Mouse (Mus musculus) ES-CJ7 (cell line): ENCODE results near the gene Trrap.

ENCODE experiments used
- DNase-seq: peaks from one replicate; pipeline ENCODE4 v3.0.0; 2011; ENCODE audit warnings: low read depth, low spot score

Trrap gene

GRCm38 (mm10) chr5:144780654-144781053 is 13.1 kb downstream of the Trrap start:
- DNase-seq: no peak

DNA sequence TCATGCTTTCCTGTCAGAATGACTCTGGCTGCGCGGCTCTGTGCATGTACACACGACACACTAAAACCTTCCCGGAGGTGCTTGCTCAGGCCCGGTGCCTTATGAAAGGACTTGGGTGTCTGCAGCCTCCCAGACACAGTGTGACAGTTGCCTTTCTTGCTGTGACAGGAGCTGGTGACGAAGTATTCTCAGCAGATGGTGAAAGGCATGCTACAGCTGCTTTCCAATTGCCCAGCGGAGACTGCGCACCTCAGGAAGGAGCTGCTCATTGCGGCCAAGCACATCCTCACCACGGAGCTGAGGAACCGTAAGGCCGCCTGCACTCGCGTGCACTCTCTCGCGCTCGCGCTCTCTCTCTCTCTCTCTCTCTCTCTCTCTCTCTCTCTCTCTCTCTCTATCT is 18.9 kb downstream of the Trrap start:
- DNase-seq: no peak

- no peak for DNase-seq
Measured at GRCm38 (mm10) chr5:144793374-144793773, 25.8 kb downstream of the Trrap start.

DNA sequence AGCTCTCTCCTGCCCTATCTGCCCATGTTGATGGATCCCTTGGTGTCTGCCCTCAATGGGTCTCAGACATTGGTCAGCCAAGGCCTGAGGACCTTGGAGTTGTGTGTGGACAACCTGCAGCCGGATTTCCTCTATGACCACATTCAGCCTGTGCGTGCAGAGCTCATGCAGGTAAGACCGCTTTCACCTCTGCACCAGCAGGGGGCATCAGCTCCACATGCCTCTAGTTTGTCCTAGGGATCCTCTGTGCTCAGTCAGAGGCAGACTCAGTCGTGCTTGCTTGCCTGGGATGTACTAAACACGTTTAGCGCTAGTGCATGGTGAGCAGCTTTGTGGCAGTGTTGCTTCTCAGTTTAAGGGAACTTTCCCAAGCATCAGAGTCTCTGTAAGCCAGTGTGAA is 27.2 kb downstream of the Trrap start:
- DNase-seq: peak; percentile 84

- DNase-seq: no peak
Measured at GRCm38 (mm10) chr5:144797116-144797515, 29.6 kb downstream of the Trrap start.

DNA sequence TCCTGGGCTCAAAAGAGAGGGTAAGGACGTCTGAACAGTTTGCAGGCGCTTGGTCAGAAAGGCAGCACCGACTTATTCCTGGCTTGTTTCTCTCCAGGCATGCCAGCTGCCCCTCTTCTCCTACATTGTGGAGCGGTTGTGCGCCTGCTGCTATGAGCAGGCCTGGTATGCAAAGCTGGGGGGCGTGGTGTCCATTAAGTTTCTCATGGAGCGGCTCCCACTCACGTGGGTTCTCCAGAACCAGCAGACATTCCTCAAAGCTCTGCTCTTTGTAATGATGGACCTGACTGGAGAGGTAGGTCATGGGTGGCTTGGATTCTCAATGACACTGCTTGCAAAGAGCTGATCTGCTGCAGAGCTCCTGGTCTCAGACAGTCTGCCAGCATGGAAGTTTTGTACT is 35.5 kb downstream of the Trrap start:
- DNase-seq: no peak

- DNase-seq: no peak
Measured at GRCm38 (mm10) chr5:144804181-144804580, 36.6 kb downstream of the Trrap start.

DNA sequence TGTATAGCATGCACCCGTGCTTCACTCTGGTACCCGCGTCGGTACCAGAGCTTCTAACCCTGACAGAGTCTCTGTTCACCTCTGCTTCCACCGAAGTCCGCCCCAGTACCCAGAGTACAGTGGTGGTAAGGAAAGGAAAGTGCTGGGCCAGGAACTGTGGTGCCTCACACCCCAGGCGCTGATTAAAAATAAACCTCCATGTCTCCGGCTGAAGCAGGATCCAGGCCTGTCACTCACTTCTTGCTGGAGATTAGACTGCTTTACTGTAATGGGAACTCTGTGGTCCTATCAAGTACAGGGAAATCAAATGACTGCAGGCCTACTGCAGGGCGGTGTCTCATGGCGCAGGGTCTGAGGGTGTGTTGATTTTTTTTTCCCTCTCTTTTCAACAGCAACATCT is 39.4 kb downstream of the Trrap start:
- no peak for DNase-seq

GRCm38 (mm10) chr5:144828365-144829102 is 61.0 kb downstream of the Trrap start:
- no peak for DNase-seq

DNA sequence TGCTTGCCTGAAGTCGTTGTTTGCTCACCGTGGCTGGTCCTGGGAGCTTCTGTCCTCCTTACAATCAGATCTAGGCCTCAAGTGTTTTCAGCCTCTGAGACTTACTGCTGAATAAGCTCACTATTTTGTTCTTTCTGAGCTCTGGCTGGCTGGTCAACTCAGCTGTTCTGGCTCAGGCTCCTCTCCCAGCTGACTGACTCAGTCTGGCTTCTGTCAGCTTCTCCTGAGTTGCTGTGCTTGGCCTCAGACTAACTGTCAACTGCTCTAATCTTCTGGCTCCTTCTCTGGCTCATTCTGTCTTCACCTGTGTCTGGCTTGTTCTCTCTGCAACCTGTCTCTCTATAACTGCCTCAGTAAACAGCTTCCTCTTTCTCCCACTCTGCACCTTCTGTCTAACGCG is 62.1 kb downstream of the Trrap start:
- no peak for DNase-seq

DNA sequence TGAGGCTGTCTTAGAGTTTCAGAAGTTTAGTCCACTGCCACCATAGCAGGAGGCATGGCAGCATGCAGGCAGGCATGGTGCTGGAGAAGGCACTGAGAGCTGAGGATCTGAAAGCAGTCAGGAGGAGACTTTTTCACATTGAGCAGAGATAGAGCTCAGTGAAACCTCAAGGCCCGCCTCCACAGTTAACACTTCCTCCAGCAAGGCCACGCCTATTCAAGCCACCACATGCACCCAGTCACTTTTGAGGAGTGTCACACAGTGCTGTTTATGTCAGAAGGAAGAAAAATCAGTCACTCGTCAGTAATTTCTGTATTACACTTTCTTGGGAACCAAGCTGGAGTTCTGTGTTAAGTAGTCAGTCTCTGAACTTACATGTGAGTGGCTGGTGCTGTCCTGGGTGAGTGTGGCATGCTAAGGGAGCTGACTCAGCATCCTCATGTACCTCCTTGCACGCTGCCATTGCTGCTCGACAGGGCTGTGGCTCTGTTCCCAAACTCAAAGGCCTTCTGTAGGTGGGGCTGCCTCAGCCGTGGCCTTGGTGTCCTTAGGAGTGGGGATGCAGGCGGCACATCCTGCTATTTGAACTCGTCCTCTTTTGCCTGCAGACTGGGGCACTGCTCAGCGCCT is 64.4 kb downstream of the Trrap start:
- DNase-seq: no peak

DNA sequence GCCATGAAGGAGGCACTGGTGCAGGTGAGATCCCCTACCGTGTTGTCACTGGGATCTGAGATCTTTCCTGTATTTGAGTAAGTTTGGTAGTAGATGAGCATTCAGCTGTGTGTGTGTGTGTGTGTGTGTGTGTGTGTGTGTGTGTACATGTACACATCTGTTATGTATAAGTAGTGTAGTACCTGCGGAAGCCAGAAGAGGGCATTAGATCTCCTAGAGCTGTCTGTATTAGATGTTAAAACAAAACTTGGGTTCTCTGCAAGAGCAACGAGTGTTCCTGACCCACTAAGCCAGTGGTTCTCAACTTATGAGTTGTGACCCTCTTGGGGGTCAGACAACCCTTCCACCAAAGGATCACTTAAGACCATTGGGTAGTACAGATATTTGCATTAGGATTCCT is 68.6 kb downstream of the Trrap start:
- peak; percentile 65 for DNase-seq

DNA sequence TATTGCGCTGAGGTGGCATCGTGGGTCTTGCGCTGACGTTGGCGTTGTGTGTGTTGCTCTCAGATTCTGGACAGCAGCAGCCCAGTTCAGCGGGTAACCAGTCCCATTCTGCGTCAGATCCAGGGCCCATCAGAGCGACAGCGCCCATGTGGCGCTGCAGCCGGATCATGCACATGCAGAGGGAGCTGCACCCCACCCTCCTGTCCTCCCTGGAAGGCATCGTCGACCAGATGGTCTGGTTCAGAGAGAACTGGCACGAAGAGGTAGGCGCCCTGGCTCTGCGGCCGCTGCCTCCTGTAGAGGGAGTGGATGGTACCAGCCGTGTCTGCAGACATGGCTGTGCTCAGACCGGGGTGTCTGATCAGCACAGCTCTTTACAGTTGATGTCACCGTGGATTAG is 77.8 kb downstream of the Trrap start:
- DNase-seq: no peak

- no peak for DNase-seq
Measured at GRCm38 (mm10) chr5:144848735-144849134, 81.2 kb downstream of the Trrap start.

- DNase-seq: no peak
Measured at GRCm38 (mm10) chr5:144849932-144850331, 82.4 kb downstream of the Trrap start.

DNA sequence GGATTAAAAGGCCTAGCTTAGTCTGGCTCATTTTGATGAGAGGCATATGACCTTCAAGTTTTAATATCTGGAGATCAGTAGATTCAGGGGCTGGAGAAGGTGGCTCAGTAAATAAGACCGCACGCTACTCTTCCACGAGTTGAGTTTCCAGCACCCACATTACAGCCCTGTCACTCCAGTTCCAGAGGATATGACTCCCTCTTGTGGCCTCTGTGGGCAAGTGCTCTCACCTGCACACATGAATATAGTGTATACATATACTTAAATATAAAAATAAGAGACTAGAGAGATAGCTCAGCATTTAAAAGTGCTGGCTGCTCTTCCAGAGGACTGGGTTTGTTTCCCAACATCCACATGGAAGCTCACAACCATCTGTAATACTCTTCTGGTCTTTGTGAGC is 84.3 kb downstream of the Trrap start:
- peak; percentile 30 for DNase-seq

GRCm38 (mm10) chr5:144853931-144854330 is 86.4 kb downstream of the Trrap start:
- no peak for DNase-seq

- peak; percentile 35 for DNase-seq
Measured at GRCm38 (mm10) chr5:144855936-144856335, 88.4 kb downstream of the Trrap start.

DNA sequence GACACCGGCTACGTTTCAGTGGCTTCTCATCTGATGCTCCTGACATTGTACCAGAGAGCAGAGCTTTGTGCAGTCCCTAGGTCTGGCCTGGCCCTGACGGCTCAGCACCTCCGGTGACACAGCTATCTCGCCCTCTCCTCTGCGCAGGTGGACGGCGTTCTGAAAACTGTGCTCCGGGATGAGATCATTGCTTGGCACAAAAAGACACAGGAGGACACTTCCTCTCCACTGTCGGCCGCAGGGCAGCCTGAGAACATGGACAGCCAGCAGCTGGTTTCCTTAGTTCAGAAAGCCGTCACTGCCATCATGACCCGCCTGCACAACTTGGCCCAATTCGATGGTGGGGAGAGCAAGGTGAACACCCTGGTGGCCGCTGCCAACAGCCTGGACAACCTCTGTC is 91.0 kb downstream of the Trrap start:
- no peak for DNase-seq

- DNase-seq: no peak
Measured at GRCm38 (mm10) chr5:144859284-144859683, 91.8 kb downstream of the Trrap start.

GRCm38 (mm10) chr5:144860913-144861312 is 93.4 kb downstream of the Trrap start:
- no peak for DNase-seq

GRCm38 (mm10) chr5:144866923-144867322 is 99.4 kb downstream of the Trrap start:
- peak; percentile 47 for DNase-seq

GRCm38 (mm10) chr5:144869466-144869865 is 101.9 kb downstream of the Trrap start:
- DNase-seq: no peak
